Mouse (Mus musculus) CD4-positive, CD25-positive, alpha-beta regulatory T cell, adult 2 months (primary cell): Measurements from ENCODE around the gene Inhbc.
A peak's percentile ranks its signal among the peaks of the same experiment; 100 is the strongest.

ENCODE experiments used
- DNase-seq: peaks from one replicate; pipeline ENCODE4 v3.0.0-alpha.2; 2012; ENCODE audit warnings: low read depth, low spot score

Gene Inhbc

DNA sequence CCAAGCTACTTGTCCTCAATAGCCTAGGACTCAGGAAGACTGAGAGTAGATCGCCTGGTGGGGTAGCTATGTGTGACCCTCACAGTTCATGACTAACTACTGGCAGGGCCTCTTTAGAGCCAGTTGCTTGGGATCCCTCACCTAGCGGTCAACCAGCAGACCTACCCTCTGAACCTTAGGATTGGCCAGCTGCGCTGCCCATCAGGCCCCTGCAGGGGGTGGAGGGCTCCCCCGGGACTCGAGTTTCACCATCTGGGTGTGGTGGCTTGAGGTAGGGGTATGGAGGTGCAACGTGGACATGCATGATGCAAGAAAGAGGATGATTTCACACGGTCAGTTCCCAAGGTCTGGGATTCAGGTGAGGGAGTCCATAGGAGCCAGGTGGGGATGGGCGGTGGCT lies 18.5 kb downstream of the Inhbc start:
- DNase-seq: no peak

DNA sequence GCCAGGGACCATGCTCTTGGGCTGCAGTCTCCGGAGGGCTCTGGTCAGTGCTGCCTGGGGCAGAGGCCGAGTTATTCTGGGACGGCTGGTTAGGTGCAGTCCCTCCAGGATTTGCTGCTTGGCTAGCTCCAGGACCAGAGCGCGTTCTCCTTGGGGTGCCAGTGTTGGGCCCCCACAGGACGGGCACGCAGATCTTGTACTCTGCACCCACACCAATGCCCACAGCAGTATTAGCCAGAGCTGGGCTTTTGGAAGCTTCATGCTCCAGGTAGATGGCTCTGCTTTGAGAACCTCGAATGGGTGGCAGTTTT lies 19.0 kb downstream of the Inhbc start:
- DNase-seq: no peak

DNA sequence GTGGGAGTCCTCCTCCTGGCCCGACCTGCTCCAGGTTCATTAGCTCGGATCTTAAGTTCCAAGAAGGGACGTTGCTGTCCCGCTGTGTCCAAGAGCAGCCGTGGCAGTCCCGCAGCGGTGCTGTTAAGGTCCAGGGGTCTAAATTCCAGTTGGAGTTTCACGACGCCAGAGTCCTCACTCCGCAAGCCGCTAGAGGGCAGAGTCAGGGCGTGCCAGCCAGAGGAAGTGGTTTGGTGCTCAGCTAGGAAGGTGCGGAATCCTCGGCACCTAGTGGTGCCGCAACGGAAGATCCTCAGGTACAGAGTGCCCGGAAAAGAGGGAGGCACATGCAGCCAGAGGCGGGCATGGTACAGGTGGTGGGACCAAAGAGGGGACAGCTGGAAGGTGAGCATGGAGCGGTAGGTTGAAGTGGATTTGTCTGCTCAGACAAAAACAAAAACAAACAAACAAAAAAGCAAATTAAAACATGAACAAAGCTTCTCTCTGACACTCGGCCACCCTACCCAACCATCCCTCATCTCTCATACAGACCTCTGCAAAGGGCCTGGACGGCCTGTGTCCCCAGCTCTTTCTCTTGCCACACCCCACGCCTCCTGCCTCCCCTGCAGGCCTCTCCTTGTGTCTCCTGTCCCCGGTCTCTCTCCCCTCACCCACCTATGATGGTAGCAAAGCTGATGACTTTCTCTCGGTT lies 19.5 kb downstream of the Inhbc start:
- DNase-seq: peak; percentile 88

DNA sequence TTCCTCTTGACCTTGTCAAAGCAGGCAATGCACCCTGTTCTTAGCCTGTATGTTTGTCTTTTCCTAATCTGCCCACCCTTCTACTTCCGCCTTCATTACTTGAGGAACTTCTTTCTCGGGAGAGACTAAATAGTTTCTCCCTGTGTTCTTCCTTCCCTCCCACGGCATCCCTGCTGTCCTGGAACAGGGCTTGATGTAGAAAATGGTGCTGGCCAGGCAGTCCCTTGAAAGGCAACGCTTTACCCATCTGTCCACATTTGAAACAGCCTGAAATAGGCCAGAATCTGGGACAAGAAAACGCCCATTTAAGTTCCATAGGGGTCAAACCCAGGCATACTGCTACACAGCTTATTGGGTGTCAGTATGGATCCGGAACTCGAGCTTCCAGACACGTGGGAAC lies 20.4 kb downstream of the Inhbc start:
- DNase-seq: no peak

DNA sequence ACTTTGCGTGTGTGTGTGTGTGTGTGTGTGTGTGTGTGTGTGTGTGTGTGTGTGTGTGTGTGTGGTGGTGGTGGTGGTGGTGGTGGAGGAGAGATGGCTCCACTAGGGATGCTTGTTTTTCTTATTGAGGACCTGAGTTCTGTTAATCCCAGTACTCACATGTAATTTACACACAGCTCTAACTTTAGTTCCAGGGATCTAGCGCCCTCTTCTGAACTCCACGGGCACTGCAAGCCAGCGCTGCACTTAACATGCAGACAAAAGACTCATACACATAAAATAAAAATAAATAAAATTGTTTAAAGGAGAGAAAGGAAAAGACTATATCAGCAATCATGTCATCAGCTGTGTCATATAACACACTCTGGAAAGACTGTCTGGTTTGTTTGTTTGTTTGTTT lies 21.3 kb downstream of the Inhbc start:
- DNase-seq: peak; percentile 53

DNA sequence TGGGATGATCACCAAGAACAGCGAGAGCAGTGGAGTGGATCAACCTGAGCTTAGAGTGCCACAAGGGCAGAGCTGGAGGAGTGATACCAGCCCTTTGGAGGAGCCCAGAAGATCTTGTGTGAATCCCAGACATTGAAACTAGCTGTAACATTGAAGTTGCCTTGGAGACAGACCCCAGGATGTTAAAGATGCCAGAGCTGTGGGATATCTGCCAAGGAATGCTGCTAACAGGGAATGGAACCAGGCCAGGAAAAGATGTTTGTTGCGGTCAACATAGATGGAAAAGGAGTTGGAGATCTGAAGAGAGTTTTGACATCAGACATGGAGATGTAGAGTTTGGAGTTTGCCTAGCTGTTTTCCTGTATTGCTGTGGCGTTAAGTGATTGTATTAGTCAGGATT lies 24.1 kb downstream of the Inhbc start:
- no peak for DNase-seq

DNA sequence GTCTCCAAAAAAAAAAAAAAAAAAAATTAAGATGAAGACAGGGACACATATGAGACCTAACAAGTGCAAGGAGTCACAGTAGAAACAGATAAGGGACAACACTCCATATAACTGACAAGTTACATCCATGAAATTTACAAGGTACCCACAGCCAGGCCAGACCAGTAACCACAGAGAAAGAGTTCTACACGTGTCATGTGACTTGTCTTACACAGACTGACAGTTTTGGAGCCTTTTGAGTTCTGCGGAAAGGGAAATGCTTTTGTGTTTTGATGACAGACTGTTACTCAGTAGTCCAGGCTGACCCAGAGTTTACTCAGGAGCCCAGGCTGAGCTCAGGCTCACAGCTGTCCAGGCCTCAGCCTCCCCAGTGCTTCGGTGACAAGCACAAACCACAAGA lies 27.2 kb downstream of the Inhbc start:
- no peak for DNase-seq

DNA sequence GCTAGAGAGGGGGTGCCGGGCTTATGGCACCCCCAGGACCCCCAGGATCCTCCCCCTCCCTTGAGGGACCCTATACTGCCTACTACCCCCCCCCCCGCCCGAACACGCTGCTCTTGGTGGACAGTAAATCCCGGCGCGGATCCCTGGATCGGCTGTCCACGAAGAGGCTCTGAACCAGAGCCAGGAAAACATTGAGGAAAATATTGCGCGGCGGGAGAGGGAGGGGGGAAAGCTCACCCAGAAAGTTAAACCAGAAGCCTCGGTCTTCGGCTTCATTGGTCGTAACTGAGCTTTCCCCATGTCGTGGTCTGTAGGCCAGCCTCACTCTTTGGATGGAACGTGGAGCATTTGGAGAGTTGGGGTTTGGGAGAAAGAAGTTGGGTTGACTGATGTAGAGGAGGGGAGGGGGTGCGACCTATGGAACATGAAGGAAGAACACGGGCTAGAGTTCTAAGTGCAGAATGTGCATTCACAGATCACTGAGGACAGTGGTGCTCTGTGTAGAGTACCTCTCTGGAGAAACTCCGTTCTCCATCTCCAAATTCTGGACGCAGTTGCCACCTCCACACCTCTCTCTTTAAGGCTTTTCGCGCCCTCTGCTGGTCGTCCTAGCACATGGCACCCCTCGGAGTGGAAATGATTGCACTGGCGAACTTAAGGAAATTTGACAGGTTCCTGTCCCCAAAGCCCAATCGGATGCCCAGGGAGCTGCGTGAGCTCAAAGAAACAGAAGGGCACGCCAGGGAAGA lies 28.2 kb downstream of the Inhbc start, which contains the start of gene Gli1:
Gli1 (minus strand) TSS at position 84 of the 749 bp plus-strand sequence.
- DNase-seq: peak; percentile 90

DNA sequence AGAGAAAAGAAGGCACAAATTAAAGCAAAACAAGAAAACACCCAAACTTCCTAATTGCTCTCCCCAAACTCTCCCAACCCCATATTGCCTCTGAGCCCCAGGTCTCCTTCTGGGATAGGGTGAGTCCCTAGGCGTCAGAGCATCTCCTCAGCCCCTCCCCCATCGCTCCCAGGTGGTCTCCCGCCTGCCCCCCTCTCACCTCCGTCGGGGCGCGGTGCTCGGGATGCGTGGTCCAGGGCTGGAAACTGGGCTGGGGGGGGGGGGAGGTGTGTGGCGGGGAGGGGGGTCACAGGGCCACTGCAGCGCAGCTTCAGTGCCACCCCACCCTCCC lies 28.9 kb downstream of the Inhbc start:
- DNase-seq: no peak

DNA sequence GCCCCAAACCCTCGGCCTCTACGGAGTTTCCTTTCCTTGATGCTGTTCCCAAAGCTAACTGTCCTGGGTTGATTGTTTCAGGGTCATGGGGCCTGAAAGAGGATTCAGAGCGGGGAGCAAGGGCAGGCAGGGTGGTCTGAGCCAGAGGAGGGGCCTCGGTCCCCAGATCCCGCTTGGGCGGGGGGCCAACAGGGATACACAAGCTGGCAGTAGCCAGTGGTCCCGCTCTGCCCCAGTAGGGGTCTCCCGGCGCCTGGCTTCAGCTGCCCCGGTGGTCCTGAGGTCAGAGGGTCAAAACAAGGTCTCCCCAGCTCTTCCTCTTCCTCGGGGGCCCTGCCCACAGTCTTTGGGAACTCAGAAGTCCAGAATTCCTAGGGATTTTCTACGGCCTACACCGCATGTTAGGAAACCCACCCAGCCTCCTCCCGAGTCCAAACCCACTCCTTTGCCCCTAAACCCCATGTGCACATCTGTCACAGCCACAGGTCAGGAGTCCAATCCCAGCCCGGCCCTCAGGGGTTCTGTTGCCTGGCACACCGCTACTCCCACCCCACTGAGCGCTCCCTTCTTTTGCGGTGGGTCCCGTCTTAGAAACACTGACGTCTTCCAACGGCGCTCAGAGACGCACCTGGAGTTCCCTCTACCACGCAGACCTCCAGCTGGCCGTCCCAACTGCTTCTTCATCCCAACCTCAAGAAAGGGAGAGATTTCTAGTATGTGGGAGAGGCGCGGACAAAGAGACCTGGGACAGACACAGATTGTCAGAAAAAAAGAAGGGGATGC lies 29.5 kb downstream of the Inhbc start:
- peak; percentile 43 for DNase-seq

DNA sequence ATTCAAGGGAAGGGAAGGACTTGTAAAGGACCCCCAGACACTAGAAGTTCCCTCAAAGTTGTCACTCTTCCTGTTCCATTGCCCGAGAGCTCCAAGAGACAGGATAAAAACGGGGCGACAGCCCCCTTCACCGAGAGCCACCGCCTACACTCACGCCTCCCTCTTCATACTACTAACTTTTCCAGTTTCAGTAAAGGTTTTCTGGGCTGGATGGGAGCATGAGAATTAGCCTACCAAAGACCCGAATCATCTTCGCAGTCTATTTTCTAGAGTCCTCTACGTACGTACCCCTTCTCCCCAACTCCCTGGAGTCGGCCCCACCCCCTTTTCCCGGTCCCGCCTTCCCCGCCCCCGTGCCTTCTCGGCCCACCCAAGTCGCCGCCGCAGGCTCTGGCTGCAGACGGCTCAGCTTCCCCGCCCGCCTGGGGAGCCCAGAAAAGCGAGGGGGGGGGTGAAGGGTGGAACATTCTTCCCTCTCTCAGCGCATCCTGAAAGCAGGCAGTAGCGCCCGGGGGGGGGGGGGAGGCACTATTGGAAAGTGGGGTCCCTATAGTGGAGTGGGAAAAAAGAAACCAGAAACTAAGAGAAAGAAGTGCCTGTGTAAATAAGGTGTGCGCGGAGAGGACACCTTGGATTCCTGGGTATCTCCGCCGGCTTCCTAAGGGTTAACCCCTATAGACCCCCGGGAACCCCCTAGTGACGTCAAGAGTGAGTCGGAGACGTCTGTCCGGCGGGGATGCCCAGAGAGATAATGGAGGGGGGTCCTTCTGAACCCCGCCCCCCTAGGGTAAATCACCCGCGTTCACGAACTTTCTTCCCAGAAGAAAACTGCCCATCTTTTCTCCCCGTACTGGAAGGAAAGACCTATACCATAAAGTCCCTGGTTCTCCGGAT lies 30.3 kb downstream of the Inhbc start:
- peak; percentile 48 for DNase-seq

DNA sequence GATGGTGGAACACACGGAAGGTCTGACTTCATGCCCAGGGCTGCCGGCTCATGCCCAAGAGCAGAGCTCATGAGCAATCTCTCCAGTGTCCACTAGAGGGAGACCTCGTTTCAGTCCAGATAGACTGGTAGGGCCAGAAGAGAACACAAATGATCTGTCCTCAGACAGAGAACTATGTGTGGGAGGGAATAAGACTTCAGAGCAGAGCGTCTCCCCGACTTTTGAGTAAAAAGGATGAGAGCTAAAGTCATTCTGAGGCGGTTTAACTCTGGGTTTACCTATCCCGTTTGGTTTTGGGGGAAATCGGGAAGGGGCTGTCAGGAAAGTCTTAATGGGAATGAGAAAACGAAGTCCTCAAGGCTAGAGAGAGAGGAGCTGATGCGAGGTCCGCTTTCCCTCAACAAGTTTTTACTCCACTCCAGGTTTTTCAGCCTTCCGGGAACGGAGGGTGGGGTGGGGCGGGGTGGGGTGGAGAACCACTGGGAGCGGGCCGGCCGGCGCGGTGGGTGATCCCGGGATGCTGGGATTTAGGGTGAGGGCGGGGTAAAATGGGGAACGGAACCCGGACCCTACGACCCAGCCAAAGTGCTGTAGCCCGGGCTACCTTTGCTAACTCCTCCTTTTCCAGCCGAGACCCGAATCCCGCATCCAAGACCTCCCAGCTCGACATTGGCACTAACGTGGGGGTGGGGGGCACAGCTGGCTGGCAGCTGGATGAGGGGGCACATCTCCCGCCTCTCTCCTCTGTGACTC lies 31.1 kb downstream of the Inhbc start:
- peak; percentile 94 for DNase-seq

DNA sequence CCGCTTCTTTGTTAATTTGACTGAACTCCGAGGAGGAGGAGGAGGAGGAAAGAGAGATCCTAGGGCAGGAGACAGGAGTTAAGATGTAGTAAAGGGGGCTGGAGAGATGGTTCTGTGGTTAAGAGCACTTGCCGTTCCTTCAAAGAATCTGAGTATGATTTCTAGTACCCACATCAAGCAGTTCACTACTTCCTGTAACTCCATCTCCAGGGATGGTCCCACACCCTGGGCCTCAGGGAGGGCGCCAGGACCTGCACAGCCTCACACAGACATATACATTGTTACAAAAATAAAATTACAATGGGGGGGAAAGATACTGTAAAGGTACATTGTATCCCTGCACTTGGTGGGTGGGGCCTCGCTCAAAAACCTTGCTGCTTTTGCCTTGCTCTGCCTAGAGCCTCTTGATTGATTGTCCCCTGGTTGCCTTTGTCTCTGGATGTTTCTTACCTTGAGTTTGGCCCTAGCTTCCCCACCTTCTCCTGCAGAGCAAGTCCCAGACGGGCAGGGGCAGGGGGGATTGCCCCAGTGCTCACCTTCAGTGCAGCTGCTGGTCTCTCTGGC lies 32.6 kb downstream of the Inhbc start:
- DNase-seq: peak; percentile 53

DNA sequence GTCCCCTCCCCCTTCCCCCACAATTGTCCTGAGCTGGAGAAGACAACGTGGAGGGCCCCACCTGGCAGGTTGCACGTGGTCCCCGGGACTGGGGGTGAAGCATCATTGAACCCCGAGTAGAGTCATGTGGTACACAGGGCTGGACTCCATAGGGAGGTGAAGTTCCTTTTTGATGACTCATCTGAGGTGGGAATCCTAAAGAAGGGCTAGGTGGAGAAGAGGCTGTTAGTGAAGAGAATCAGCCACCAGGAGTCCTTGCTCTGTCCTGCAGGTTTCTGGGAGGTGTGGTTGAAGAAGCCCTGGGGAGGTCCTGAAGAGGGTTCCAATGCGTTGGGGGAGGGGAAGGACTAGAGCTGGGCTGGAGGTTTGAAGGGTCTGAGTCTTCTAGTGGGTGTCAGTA lies 33.3 kb downstream of the Inhbc start:
- no peak for DNase-seq

DNA sequence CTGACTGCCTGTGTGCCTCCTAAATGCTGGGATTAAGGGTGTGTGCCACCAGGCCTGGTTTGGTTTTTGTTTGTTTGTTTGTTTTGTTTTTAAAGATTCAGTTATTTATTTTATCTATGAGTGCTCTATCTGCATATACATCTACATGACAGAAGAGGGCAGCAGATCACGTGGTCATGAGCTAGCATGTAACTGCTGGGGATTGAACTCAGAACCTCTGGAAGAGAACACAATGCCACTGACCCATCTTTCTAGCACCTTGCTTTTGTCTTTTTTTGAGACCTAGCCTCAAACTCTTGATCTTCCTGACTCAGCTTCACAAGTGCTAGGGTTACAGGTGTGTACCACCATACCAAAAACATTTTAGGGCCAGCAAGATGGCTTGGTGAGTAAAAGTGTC lies 35.0 kb downstream of the Inhbc start:
- peak; percentile 49 for DNase-seq

DNA sequence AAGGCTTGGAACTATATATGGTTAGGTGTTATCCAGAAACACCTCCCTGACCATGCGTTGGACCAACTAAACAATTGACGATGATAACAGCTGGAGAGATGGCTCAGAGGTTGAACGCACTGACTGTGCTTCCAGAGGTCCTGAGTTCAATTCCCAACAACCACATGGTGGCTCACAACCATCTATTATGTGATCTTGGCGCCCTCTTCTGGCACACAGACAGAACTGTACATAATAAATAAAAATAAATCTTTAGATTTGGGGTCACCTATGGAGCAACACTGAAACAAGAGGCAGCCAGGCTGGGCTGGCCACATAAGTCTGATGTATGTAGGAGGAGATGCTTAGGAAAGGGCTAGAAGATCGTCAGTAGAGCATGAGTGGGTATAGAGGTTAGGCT lies 37.1 kb downstream of the Inhbc start:
- DNase-seq: peak; percentile 76

DNA sequence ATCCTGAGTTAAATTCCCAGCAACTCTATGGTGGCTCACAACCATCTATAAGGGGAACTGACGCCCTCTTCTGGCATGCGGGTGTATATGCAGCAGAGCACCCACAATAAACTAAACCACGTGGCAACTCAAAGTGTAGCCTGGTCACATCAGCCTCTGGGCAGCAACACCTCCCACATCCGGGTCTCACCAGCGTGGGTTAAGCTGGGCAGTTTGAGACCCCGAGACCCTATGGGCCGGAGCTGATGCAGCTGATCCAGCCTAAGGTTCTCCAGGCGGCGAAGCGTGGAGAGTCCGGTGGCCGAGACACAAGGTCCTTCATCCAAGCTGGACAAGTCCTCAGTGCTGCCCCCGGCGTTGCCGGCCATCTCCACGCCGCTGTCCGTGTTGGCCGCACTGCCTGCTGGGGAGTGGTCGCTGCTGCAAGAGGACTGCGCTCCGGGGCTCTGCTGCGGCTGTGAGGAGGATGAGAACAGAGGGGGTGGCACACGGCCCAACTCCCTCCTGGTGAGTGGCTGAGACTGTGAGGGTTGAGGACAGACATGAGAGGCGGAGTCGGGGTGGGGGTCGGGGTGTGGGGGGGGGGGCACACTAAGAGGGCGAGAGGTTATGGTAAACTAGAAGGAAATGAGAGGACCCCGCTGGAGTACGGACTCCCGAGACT lies 37.9 kb downstream of the Inhbc start:
- DNase-seq: peak; percentile 59

DNA sequence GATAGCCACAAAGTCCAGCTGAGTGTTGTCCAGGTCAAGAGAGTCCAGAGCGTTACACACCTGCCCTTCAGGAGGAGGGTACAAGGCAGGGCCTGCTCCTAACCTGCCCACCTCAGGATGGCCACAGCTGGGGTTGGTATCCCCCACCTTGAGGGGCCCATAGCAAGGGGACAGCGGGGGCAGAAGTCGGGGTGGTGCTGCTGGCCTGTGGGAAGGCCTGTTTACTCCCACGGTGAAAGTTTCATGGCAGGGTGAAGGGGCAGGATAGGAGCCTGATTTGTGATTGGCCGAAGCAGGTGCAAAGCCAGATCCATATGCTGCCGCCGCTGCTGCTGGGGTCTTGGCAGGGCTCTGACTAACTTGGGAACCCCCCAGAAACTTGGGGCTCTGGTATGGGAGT lies 40.0 kb downstream of the Inhbc start:
- DNase-seq: no peak

DNA sequence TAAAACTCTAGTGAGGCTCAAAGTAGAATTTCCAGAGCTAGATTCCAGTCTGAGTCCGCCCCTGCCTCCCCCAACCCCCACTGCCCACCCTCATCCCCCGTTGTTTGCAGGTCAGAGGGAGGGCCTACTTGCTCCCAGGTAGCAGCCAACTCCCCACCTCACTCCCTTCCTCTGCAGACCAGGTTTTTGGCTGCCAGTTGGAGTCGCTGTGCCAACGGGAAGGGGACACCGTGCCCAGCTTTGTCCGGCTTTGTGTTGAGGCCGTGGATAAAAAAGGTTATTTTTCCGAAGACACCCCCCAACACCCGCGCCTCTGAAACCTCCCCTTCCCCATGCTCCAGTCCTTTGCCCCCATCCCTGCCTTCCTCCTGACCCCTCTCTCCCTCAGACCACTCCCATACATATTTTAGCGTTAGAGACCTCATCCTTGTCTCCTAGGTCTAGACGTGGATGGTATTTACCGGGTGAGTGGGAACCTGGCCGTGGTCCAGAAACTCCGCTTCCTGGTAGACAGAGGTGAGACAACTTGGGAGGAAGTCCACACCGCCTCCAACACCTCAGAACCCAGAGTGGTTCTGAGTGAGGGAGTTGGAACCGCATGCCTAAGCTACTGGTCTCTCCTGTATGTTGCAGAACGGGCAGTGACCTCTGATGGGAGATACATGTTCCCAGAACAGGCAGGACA lies 42.6 kb downstream of the Inhbc start:
- no peak for DNase-seq

DNA sequence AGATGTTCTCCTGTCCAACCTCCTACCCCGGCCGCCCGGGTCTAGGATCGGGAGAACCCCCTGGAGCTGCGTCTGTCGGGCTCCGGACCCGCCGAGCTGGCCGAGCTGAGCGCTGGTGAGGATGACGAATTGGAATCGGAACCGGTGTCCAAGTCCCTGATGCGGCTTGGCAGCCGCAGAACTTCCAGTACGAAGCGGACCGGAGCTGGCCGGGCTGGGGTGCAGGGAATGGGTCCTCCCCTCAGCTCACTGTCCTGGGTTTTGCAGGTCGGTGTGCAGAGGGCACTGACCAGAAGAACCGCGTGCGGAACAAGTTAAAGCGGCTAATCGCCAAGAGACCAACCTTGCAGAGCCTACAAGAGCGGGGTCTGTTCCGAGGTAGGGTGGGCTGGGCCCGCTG lies 43.4 kb downstream of the Inhbc start:
- no peak for DNase-seq
